Mouse (Mus musculus) adrenal gland (tissue): ENCODE results near the gene Cd4.

Source experiments
- intact Hi-C: fragments of 180-260 bp; cut with DNase I; formaldehyde crosslinking; loops from one replicate; pipeline ENCODE4 v1.15.1; 2025

Cd4 gene

DNA sequence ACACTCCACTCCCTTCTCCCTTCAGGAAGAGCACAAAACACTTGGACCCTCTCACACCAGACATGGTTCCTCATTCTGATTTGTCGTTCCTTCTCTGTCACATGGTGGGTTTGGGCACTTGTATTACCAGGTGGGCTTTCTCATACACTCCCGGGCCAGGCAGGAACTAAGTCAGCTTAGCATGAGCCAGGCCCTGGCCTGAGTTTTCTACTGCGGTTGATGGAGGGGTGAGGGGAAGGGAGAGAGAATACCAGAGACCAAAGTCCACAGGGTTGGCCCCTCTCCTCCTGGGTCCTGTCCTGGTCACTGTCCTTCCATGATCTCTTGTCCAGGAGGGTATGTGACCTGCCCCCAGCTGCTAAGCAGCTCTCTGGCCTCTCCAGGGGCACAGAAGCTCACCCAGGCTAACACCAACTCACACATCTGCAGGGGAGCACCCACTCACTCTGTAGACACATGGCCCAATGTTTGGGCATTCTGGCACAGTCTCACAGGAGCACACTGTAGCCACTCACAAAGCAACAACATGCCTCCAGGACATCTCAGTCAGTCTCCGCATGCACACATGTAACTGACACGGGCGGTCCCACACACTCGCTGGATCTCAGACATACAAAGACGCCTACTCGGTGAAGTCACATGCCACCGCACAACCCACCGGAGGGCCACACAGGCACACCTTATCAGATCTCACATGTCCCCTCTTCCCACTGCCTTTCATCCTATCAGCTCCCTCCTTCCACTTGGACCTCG lies 28.1 kb upstream of the Cd4 start:
- intact Hi-C loops, result loop anchor here (2.0 kb wide), 1 partner anchor 15 kb away; the partner anchor contains the start of gene Mlf2

DNA sequence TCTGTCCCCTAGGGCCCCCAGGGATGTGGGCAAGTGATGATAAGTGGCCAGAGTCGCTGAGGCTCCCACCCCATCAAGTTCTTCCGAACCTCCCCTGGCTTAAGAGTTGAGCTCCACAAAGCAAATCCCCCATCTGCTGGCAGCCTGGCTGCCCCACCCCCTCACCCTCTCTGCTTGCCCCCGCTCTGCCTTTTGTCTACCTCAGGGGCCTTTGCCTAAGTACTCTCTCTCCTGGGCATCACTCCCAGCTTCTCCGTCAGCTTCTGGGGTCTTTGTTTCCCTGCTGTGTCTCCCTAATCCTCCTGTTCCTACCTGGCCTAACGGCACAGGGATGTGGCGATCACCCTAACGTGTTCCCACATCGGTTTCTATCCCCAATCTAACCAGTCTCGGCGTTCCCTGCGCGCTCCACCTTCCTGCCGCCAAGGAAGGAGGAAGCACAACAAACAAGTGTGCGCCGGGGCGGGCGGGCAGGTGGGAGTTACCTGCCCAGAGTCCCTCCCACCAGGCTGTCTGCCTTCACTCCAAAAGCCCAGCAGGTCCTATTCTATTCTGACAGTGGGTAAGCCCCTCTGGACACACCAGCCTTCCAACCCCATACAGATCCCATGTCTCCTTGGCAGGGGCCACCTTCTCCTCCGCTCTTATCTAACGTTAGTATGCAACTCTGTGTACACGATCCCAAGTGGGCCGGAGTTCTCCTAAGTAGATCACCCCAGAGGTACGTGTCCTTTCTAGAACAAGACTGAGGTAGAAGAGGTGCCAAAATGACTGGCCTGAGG lies 27.3 kb upstream of the Cd4 start:
- intact Hi-C loops, result loop anchor here (2.0 kb wide), 1 partner anchor 15 kb away; the partner anchor contains the start of gene Mlf2

DNA sequence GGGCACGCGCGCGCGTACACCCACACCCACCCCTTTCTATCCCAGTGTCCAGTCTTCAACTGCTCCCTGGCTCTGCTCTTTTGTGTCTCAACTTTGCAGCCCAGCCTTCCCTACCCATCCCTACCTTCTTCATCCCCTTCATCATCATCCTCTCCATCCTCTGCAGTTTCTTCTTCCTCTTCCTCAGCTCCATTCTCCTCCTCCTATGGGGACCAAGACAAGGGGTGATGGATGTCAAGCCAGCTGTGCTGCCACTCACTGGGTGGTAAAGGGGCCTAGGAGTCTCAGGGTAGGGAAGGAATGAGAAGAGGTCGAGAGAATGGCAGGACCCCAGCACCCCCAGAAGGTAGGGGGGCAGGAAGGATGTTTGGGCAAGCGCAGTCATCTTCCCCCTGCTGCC lies 26.5 kb upstream of the Cd4 start:
- intact Hi-C loops, result loop anchor here (2.0 kb wide), 1 partner anchor 16 kb away; the partner anchor contains the start of gene Mlf2

DNA sequence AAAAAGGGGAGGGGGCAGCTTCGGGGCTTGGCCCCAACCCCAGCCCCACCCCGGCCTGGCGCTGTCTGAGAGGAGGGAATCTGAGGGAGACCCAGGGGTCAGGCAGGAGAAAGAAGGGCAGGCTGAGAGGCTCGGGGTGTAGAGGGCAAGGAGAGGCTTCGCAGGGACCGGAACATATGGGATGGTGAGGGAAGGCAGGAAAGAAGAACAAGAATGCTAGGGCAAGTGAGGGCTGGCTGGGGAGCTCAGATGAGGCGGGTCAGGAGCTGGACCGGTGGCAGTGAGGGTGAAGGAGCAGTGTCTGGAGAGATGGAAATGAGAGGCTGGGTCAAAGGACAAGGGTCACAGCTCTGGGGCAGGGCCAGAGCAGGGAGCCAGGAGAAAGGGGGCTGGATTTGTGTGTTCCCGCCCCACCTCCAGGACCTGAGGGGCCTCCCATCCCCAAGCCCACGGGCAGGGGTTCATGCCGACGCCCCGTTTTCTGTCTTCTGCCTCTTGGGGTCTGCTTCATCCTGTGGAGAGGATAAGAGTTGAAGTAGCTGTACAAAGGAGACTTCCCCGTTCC lies 25.8 kb upstream of the Cd4 start:
- intact Hi-C loops, result loop anchor here (2.0 kb wide), 1 partner anchor 17 kb away; the partner anchor contains the start of gene Mlf2

DNA sequence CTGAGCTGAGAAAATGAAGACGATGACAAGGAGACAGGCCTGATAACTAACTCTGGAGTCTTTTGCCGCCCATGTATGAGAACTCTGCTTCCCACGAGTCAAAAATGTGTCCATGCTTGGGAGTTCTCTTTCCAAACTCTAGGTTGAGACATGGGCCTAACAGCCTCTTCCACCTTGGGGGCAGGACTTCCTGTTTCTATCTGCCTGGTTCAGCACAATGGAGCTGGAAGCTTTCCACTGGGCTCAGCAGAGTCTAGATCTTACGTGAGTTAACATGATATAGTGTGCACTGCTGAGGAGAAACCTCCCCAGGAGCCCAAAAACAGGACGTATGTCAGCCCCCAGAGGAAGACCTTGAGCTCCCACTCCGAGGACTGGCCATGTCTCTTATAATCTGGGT lies 25.2 kb upstream of the Cd4 start:
- intact Hi-C loops, result no loop called here

DNA sequence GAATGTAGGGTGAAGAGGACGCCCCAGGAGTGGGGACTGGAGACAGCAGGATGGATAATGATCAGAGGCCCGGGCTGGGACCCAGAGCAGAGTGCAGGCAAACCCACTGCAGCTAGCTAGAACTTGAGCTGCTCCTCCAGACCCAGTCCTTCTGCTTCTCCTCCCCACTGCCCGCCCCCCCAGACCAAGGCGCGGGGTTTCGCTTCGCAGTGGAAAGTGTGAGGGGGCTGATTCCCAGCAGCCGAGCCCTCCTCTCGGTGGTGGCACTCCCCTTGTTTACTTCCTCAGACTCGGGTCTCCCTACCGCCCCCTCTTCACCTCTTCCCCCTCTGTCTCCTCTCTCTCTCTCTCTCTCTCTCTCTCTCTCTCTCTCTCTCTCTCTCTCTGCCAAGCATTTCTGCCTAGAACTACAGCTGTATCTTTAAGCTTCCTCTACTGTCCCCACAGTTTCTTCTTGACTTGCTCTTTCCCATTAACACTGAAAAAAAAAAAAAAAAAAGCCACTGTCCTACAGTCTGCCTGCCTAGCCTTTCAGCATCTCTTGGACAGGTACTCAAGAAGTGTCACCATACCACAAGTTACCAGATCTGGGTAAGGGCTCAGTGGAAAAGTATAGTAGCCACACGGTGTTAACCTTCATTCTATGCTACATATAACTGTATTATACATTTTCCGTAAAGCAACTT lies 23.7 kb upstream of the Cd4 start, which contains the start of gene Lag3:
Lag3 (minus strand) TSS at position 173 of the 686 bp plus-strand sequence.
- intact Hi-C loops, result no loop called here

DNA sequence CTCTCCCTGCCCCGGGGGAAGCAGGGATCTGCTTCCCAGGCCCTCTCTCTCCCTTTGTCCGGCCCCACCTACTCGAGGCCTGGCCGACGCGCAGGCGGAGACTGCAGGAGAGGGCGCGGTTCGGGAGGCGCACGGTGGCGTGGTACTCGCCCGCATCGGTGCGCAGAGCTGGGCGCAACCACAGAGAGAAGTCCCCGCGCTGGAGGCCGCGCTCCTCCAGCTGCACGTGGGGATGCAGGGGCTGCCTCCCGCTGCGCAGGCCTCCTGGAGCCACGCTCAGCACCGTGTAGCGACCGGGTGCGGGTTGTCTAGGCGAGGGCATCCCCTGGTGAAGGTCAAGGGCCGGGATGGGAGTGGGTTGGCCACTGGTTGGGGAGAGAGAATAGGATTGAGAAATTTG lies 22.0 kb upstream of the Cd4 start:
- intact Hi-C loops, result no loop called here

DNA sequence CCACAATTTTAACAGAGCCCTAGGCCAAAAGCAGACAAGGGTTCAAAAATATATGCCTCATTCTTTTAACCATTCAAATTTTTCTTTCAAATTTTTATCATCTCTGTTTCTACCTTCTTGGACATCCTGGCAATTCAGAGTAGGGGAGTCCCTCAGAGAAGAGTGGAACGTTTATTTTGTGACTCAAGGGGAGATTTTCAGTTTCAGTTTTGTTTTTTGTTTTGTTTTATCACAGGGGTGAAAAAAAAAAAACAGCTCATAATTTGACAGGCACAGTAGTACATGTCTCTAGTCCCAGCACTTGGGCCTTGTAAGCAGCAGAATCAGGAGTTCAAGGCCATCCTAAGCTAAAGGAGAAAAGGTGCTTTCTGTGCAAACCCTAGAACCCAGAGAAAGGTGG lies 19.7 kb upstream of the Cd4 start:
- intact Hi-C loops, result no loop called here

DNA sequence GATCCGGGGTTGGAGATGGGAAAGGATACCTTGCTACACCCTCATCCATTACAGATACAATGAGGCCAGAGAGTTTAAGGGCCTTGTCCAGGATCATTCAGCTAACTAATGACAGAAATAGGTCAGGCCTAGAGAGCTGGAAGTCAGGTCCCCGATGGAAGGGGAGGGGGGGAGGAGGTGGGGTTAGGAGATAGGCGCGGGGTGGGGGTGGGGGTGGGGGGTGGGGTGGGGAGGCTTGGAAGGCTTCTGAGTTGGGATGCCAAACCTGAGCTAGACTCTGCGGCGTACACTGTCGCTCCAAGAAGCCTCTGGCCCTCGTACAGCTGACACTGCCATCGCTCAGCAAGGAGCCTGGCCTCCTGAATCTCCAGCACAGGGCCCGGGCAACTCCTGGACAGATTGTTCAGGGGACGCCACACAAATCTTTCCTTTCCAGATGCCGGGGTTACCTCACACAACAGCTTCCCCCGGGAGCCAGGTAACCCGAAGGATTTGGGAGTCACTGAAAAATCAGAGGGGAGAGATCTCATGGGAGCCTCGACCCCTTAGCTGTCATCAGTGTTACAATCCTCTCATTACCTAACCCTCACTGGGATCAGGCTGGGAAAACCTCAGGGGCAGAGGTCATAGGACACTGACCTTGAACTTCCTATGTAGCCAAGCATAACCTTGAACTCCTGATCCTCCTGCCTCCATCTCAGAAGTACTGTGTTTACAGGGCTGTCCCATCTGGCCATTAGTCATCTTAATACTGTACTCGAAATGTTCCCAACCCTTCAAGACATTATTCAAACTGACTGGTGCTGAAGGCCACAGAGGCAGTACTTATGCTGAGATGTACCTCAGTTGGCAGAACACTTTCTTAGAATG lies 17.2 kb upstream of the Cd4 start:
- intact Hi-C loops, result loop anchor here (5.0 kb wide), 3 partner anchors 32 to 177 kb away; partner anchors contain the start of gene Gpr162

DNA sequence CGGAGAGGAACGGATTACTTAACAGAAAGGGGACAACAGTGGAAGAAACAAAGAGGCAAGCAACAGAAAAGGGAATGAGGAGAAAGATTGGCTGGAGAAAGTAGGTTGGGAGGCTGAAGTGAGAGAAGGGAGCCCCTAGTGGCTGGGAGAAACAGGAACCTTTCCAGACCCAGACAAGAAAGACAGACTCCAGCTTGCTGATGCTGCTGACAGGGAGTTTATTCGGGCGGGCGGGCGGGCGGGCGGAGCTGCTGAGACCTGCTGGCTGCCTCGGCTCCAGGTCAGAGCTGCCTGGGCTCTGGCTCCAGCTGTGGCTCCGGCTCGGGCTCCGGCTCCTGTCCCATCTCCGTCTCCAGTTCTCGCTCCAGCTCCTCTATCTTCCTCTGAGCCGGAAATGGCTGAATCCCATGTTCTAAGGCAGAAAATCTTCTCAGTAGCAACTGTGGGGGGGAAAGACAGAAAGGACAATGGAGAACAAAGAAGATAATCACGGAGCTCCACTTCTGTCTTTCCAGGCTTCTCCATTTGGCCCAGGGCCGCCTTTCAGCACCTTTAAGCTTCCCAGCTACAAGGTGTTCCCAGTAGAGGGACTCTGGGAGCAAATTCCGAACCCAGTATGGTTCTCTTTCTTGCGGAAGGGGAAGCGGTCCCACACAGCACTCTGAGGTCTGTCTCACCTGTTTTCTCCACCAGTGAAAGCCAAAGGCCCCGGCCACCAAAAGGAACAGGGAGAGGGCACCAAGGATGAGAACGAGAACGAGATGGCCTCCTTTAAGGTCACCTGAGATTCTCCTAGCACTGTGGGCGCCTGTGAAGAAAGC lies 16.4 kb upstream of the Cd4 start:
- intact Hi-C loops, result loop anchor here (5.0 kb wide), 3 partner anchors 33 to 178 kb away; partner anchors contain the start of gene Gpr162

DNA sequence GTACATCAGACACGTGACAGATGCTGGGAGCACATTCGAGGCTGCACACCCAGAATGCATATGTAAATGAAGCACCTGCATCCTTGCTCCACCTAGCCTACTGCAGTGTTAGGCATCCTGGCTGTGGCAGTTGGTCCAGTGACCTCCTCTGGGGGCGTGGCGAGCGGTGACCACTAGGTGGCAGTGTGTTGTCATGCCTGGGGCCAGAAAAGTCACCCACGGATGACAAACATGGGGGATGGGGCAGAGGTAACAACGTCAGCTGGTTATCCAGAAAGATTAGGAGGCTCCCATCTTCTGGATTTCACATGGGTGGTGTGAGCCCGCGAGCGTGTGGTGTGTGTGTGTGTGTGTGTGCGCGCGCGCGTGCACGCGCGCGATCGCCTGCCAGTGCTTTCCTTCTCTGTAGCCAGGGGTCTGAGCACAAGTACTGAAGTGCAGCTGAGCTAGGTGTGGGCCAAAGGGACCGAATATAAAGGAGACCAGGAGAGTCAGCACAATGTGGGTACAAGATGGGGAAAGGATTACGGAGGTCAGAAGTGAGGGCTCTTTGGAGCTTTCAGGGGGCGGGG lies 15.6 kb upstream of the Cd4 start:
- intact Hi-C loops, result loop anchor here (5.0 kb wide), 3 partner anchors 34 to 179 kb away; partner anchors contain the start of gene Gpr162

DNA sequence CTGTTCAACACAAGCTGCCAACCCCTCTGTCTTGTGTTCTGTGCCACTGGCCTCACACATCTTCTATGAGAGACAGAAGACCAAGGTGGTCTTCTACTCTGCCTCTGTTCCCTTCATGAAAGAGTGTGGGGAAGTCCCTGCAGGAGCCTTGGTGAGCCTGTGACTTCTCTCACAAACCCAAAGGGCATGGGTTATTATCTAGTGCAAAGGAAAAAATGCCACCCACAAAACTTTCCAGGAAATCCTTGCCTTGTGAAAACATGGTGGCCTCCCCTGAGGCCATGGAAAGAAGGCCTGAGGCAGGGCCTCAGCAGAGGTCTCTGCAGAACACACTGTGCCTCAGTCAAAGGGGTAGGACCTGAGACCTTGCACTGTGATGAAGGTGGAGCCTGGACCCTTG lies 13.8 kb upstream of the Cd4 start:
- intact Hi-C loops, result loop anchor here (5.0 kb wide), 3 partner anchors 35 to 180 kb away; partner anchors contain the start of gene Gpr162

DNA sequence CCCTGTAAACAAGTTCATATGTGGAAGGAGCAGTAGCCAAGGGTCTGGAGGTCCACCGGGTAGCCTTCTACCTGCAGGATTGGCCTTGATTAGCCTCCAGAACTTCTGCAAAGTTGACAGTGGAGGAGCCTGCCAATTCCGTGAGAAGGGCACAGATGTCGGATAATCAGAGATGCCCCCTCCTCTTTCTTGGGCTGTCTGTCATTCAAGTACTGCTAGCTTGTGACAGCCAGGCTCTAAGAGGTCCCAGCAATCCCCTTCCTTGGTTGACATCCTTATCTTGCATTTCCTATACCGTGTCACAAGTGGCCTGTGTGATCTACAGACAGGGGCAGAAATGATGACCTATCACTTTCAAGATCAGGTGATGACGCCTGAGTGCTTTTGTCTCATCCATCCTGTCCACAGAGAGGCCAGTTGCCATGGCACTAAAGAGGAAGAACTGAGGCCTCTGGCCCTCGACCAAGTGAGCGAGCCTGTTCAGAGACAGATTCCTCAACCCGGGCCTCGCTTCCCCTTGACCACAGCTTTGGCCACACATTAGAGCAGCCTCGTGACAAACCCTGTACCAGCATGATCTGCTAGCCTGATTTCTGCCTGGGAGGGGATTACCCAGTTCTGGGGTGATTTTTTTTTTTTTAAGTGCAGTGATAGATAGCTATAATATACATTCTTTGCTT lies 12.9 kb upstream of the Cd4 start:
- intact Hi-C loops, result loop anchor here (5.0 kb wide), 3 partner anchors 36 to 181 kb away; partner anchors contain the start of gene Gpr162

DNA sequence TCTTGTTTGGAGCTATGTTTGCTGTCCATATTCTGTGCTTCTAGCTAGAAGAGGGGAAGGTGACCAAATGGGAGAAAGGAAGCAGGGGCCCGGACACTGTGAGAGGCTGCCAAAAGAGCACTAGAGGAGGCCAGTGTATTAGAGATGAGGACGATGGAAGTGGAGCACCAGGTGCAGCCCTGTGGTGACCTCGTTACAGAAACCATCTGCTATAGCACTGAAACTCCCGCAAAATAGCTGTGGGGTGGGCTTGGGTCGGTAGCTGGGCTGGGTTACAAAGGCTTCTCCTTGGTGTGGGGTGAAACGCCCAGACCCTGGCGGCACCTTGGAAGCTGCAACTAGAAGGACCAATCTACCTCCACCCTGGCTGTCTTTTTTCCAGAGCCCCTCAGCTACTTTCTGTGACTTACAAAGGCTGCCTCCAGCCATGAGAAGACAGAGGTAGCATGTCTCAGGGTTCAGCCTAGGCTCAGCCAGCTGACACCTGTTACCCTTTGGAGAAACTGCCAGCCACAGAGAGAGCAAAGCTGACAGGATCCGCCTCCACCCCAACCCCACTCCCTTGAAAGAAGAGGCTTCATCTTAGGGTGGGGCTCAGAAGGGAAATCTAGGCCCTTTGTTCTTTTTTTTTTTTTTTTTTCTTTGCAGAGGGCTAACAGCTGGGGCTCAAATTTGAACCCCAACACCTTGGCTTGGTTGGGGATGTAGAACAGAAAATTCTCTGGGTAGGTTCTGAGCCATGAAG lies 12.2 kb upstream of the Cd4 start:
- intact Hi-C loops, result loop anchor here (5.0 kb wide), 3 partner anchors 37 to 182 kb away; partner anchors contain the start of gene Gpr162

DNA sequence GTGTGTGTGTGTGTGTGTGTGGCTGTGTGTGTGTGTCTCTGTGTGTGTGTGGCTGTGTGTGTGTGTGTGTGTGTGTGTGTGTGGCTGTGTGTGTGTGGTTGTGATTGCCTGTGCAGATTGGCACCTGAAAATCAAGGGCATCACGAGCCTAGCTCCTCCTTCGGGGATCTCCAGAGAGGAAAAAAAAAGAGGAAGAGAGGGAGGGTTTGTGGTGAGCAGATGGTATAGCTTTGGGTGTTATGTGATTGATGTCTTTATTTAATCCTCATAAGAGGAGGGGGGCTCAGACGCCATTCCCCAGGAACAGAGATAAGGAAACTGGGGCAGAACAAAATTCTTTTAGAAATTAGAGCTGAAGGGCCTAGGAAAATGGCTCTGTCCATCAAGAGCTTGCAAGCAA lies 10.3 kb upstream of the Cd4 start:
- intact Hi-C loops, result no loop called here

DNA sequence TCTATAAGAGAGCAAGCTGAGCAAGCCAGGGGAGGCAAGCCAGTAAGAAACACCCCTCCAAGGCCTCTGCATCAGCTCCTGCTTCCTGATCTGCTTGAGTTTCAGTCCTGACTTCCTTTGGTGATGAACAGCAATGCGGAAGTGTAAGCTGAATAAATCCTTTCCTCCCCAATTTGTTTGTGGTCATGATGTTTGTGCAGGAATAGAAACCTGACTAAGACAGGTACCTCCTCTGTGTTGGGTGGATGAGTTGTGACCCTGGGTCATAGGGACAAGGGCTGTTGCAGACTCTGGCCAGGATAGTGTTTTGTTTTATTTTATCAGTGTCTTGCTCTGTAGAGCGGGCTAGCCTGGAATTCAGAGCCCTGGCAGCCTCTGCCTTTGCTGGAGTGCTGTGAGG lies 6.1 kb upstream of the Cd4 start:
- intact Hi-C loops, result loop anchor here (5.0 kb wide), 1 partner anchor 183 kb away; no protein-coding TSS in a partner anchor

DNA sequence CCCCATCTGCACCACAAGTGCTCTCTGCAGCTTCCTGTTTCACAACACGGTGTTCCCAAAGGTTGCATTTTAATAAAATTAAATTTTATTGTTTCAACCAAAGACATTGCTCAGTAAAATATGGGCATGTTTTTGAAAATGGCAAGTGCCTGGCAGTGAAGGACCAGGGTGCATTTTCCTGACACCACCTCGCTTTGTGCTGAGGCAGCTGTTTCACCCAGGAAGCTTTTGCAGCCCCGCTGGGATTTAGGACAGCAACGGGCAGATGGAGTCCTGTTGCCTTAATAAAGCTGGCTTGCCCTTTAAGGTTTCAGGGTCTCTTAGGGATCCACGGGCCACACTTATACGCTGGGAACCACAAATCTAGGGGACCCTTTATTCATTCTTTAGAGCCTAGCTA lies 3.0 kb upstream of the Cd4 start:
- intact Hi-C loops, result loop anchor here (5.0 kb wide), 1 partner anchor 186 kb away; no protein-coding TSS in a partner anchor
